Mouse (Mus musculus) lung, adult 2 months (tissue): ENCODE results near the gene Ankrd23. TPM values are rescaled to one million over a fixed set of nuclear protein-coding genes. Genes with fewer than 3 reads are reported as not detected.
A peak's percentile ranks its signal among the peaks of the same experiment; 100 is the strongest.

Experiments used
- DNase-seq: peaks from one replicate; pipeline ENCODE4 v3.0.0; 2022
- H3K4me1 ChIP-seq: fragments of 200-500 bp; 2 replicates; pipeline ENCODE4 v1.6.1; 2011; ENCODE audit warnings: low read length; ENCODE audit not compliant: control insufficient read depth, insufficient read depth
- H3K4me3 ChIP-seq: fragments of 200-500 bp; replicated peaks from 2 replicates; pipeline ENCODE3; 2011; ENCODE audit warnings: low read depth, mild to moderate bottlenecking, control low read depth, low read length; ENCODE audit errors: extremely low read depth
- CTCF ChIP-seq: fragments of 200-500 bp; IDR thresholded peaks from 2 replicates; pipeline ENCODE4 v1.5.1; 2011; ENCODE audit warnings: mild to moderate bottlenecking, low read length, control low read depth; ENCODE audit not compliant: insufficient read depth
- POLR2A ChIP-seq: fragments of 200-500 bp; IDR thresholded peaks from 2 replicates; pipeline ENCODE4 v1.6.1; 2011; ENCODE audit warnings: low read depth, mild to moderate bottlenecking, control low read depth, low read length, borderline replicate concordance; ENCODE audit errors: extremely low read depth
- WGBS: fragments of 180-500 bp; shearing (Covaris S2); methylation state at CpG from one replicate; pipeline ENCODE4 v1.1.7; 2018; 5-methylcytosine and 5-hydroxymethylcytosine counted together
- polyA plus RNA-seq: library from polyadenylated mRNA; depleted of rRNA; stranded (reverse); fragments of >200 nt; gene quantifications from 2 replicates; pipeline ENCODE4 v1.2.3, GENCODE M21; 2012

Ankrd23 gene
- polyA plus RNA-seq, 1 experiment = 36.2 TPM

DNA sequence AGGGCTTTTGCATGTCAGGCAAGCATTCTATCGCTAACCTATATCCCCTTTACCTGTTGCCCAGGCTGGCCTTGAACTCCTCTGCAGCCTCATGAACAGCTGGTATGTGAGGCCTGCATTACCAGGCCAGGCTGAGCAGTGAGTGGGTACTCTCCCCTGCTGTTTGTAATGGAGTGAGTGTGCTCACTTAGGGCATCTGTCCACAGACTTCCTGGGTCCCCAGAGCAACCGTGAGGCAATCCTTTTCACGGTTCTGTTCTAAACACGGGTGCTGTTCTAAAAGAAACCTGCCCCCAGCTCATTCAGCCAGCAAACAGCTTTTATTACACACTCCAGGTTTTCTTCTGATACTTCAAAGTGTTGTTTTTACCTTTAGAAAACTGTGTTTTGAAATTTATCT is 2.0 kb upstream of the Ankrd23 start:
- TF ChIP-seq CTCF = no peak
- TF ChIP-seq POLR2A = no peak
- 63% methylated on average over 4 of the region's 4 CpGs for WGBS

DNA sequence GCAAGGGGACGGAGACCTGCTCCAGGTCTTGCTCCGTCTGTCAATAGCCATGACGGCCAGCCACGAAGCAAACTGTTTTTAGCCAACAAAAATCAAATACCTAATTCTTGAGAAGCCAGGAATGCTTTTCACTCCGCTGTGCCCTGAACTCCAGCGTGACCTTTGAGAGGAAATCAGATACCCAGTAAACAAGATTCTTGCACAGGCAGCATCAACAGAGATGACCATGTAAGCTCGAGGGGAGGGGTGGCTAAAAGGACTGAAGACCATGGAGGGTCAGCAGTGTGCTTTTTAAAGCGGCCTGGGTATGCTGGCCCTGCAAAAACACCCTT is 320 bp downstream of the Ankrd23 start:
- Histone ChIP-seq H3K4me1 (peaks cover 4% of the 10 kb centered on the region; the same call in 1 of the 2 replicates), H3K4me3 (no peak overlapping the region)
- TF ChIP-seq CTCF (no peak), POLR2A (no peak)
- WGBS = 53% methylated on average over 8 of the region's 8 CpGs
- no peak for DNase-seq

More for the DNA sequence above, 2.0 kb upstream of the Ankrd23 start:
- Histone ChIP-seq H3K4me3 (no peak overlapping the region), H3K4me1 (peaks cover 4% of the 10 kb centered on the region; the same call in 1 of the 2 replicates)
- no peak for DNase-seq

DNA sequence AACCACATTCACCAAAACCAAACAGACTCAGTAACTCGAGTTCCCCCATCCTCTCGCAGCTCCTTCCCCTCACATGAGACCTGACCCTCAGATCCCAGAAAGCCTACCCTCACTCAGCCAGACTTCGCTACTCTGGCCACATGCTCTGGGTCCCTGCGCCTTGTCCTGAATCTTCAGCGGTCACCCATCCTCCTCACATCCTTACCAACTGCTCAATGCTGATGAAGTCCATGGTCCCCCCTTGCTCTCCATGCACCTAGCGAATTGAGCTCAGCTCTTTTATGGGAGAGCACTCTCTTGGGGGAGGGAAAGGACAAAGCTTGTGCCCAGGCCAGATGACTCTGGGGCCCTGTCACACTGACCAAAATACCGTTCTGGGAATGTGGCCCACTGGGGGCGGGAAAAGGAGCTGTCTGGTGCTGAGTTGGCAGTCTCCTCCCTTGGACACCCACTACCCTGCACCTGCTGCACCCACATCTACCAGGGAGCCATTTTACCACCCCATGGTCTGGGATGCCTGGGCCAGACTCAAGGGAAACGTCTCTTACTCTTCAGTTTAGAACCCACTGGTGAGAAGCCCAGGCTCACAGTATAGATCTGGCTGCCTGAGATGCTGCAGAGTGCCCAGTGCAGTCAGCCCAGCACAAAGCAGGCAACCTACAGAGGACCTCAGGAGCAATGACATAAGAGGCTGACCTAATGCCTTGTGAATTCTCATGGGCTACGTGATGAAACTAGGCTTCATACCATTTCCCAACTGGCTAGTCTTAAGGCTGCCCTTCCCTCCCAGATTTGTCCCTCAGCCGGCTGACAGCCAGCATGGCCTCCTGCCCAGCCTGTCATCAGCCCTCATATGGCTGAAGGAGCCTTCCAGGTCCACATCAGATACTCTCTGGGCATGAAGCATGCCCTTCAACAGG is 946 bp downstream of the Ankrd23 start:
- 76% methylated on average over 11 of the region's 11 CpGs for WGBS
- peak; percentile 39 for DNase-seq
- Histone ChIP-seq H3K4me3 (no peak overlapping the region), H3K4me1 (peaks cover 4% of the 10 kb centered on the region; the same call in 1 of the 2 replicates)
- TF ChIP-seq CTCF (no peak), POLR2A (no peak)

GRCm38 (mm10) chr1:36534595-36535058 is 2.1 kb downstream of the Ankrd23 start:
- peaks cover 4% of the 10 kb centered on the region; the same call in 1 of the 2 replicates for H3K4me1 ChIP-seq
- 62% methylated on average over 6 of the region's 6 CpGs for WGBS
- DNase-seq = no peak
- no peak for TF ChIP-seq POLR2A
- peak; percentile 20; the same call in 1 of the 2 replicates for TF ChIP-seq CTCF
- no peak overlapping the region for H3K4me3 ChIP-seq

GRCm38 (mm10) chr1:36533546-36533945 is 3.1 kb downstream of the Ankrd23 start:
- Histone ChIP-seq H3K4me1 (peaks cover 4% of the 10 kb centered on the region; the same call in 1 of the 2 replicates), H3K4me3 (no peak overlapping the region)
- WGBS = 65% methylated on average over 6 of the region's 6 CpGs
- no peak for DNase-seq
- no peak for TF ChIP-seq POLR2A
- no peak for TF ChIP-seq CTCF

- Histone ChIP-seq H3K4me1 (peaks cover 4% of the 10 kb centered on the region; the same call in 1 of the 2 replicates), H3K4me3 (no peak overlapping the region)
- WGBS = 85% methylated on average over 12 of the region's 12 CpGs
- DNase-seq = no peak
- no peak for TF ChIP-seq CTCF
- TF ChIP-seq POLR2A = no peak
Observed at GRCm38 (mm10) chr1:36531461-36531860, 5.2 kb downstream of the Ankrd23 start.

GRCm38 (mm10) chr1:36530962-36531361 is 5.7 kb downstream of the Ankrd23 start:
- WGBS = 88% methylated on average over 7 of the region's 7 CpGs
- DNase-seq = no peak
- TF ChIP-seq CTCF = no peak
- TF ChIP-seq POLR2A = no peak
- Histone ChIP-seq H3K4me1 (peaks cover 4% of the 10 kb centered on the region; the same call in 1 of the 2 replicates), H3K4me3 (no peak overlapping the region)

DNA sequence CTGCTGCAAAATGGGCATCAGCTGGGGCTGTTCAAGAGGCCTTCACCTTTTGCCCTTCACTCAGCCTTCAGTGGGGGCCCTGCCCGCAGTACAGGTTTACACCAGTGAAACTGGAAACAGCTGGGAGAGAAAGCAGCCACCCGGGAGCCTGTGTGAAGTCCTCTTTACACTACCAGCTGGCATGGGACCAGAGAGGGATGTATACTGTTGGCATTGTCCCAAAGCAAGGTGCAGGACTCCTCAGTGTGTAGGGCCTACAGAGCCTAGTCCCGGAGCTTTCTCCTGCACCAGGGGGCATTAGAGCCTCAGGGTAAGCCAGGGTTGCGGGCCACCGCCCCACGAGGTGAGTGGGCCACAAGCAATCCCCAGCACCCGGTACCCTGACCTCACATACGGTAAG is 6.2 kb downstream of the Ankrd23 start:
- no peak for DNase-seq
- WGBS = 66% methylated on average over 8 of the region's 8 CpGs
- Histone ChIP-seq H3K4me3 (no peak overlapping the region), H3K4me1 (peaks cover 2% of the 10 kb centered on the region; the same call in 1 of the 2 replicates)
- TF ChIP-seq POLR2A = no peak
- TF ChIP-seq CTCF = no peak

DNA sequence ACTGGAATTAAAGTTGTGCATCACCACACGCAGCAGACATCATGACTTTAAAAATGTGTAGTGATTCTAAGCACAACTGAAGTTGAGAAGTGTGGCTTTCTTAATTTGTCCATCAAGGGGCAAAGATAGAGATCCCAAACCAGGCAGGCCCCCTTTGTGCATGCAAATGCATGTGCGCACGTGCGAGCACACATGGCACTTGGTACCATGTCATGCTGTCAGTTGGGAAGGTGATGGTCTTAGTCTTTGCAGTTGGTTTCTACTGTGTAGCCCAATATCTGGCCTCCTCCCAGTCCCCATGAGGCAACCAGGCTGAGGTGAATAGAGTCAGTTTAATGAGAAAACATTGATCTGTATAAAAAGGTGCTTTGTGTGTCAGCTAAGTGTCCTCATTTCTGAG is 6.8 kb downstream of the Ankrd23 start:
- no peak for DNase-seq
- H3K4me1 ChIP-seq = no peaks in the 10 kb centered on the region
- H3K4me3 ChIP-seq = no peak overlapping the region
- 92% methylated on average over 4 of the region's 4 CpGs for WGBS
- TF ChIP-seq CTCF (no peak), POLR2A (no peak)

DNA sequence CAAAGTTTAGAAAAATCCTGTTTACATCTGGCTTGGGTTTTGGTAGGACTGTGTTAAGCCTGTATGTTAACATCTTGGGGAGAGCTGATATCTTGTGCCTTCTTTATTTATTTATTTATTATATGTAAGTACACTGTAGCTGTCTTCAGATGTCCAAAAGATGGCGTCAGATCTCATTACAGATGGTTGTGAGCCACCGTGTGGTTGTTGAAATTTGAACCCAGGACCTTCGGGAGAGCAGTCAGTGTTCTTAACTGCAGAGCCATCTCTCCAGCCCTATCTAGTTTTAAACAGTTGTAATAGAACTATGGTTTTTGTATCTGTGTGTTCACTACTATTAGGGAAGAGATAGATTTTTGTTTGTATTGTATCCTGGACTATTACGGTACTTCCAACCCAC is 7.4 kb downstream of the Ankrd23 start:
- Histone ChIP-seq H3K4me1 (no peaks in the 10 kb centered on the region), H3K4me3 (no peak overlapping the region)
- DNase-seq = no peak
- WGBS = 87% methylated on average over 4 of the region's 4 CpGs
- TF ChIP-seq POLR2A = no peak
- no peak for TF ChIP-seq CTCF
